Mouse (Mus musculus) heart, embryonic 11.5 days (tissue): ENCODE measurements around the gene Olfr395. TPM values are rescaled to one million over a fixed set of nuclear protein-coding genes. Genes with fewer than 3 reads are reported as not detected.
"Not testable (repeated sequence)": the region's sequence is repeated elsewhere in the genome, so short reads cannot be mapped to it uniquely, and the experiment has no call there.

Source experiments
- ATAC-seq: fragments of 200-750 bp; cut with Nextera tagmentation; replicated peaks from 2 replicates; pipeline ENCODE4 v1.8.0; 2017; ENCODE audit warnings: moderate library complexity; ENCODE audit not compliant: insufficient number of reproducible peaks, low FRiP score, low TSS enrichment
- H3K27ac ChIP-seq: fragments of 300-500 bp; sonication (generic); 2 replicates; pipeline ENCODE4 v1.5.1; 2014; ENCODE audit warnings: mild to moderate bottlenecking, low read depth, low read length
- H3K27me3 ChIP-seq: fragments of 300-500 bp; sonication (generic); 2 replicates; pipeline ENCODE4 v1.6.1; 2014; ENCODE audit warnings: mild to moderate bottlenecking, low read length, mixed read lengths; ENCODE audit not compliant: control insufficient read depth, insufficient read depth
- H3K36me3 ChIP-seq: fragments of 300-500 bp; sonication (generic); 2 replicates; pipeline ENCODE4 v1.6.1; 2014; ENCODE audit warnings: mild to moderate bottlenecking, low read length, moderate library complexity, mixed read lengths; ENCODE audit not compliant: control insufficient read depth, insufficient read depth
- H3K4me1 ChIP-seq: fragments of 300-500 bp; sonication (generic); 2 replicates; pipeline ENCODE4 v1.6.1; 2014; ENCODE audit warnings: low read length; ENCODE audit not compliant: control insufficient read depth, insufficient read depth
- H3K4me2 ChIP-seq: fragments of 300-500 bp; sonication (generic); 2 replicates; pipeline ENCODE4 v1.6.1; 2014; ENCODE audit warnings: mild to moderate bottlenecking, moderate library complexity
- H3K4me3 ChIP-seq: fragments of 300-500 bp; sonication (generic); 2 replicates; pipeline ENCODE4 v1.5.1; 2014; ENCODE audit warnings: low read depth, low read length
- H3K9ac ChIP-seq: fragments of 300-500 bp; sonication (generic); 2 replicates; pipeline ENCODE4 v1.6.1; 2014; ENCODE audit warnings: mild to moderate bottlenecking, low read depth, low read length, moderate library complexity
- H3K9me3 ChIP-seq: fragments of 300-500 bp; sonication (generic); replicated peaks from 2 replicates; pipeline ENCODE4 v1.6.1; 2016; ENCODE audit warnings: low read length; ENCODE audit not compliant: control insufficient read depth
- WGBS: fragments of 180-500 bp; shearing (Covaris S2); extraction: QIAGEN DNeasy Blood & Tissue Kit; methylation state at CpG from one replicate; pipeline ENCODE4 v1.1.7; 2014; ENCODE audit not compliant: insufficient replicate concordance; 5-methylcytosine and 5-hydroxymethylcytosine counted together
- polyA plus RNA-seq: library from polyadenylated mRNA; unstranded; fragments of >200 nt; fragmentation: Nextera tagmentation; extraction: Ambion mirVana; gene quantifications from 2 replicates; pipeline ENCODE4 v1.2.1, GENCODE M21; 2014

The Olfr395 gene
- polyA plus RNA-seq: not detected in 2 replicates

DNA sequence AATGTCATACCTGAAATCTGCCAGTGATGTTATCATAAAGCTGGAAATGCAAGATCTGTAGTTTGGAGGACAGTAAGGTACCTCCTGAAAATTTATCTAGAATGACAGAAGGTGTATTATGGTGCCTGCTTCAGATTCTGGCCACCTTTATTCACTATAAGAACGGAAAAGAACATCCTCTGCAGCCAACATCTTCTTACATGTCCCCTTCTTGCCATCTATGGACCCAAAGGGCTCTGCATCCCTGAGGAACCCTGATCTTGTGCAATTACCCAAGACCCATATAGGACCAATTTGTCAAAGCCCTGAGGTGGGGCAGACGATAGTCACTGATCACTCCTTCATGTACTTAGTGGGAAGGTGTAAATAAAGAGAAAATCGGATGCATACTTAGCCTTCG, at the start of gene Olfr395:
Gene Olfr395, minus strand, starts transcription at position 101 of the 400 bp plus-strand sequence.
- H3K9ac ChIP-seq, H3K4me2 ChIP-seq, H3K27ac ChIP-seq, ATAC-seq, H3K4me3 ChIP-seq, H3K27me3 ChIP-seq, H3K9me3 ChIP-seq, H3K36me3 ChIP-seq, H3K4me1 ChIP-seq: not testable (repeated sequence)
- 77% methylated on average over 4 of the region's 4 CpGs for WGBS

DNA sequence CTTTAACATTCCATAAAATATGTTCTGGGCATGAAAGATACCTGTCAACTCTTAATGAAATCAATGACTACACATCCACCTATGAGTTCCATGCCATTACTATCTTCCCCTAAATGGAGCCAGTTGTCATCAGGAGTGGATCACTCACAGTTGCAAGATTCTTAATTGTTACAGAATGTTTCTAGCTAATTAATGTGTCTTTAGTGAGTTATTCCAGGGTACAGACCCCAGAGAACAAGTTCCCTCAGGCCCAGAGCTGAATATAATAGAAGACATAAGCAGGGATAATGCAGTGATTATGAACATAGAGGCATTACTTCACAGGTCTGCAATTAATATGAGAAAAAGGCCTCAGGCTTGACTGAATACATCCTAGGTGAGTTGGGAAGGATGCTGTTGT, 27.3 kb upstream of the Olfr395 start, which contains the start of gene Olfr23:
Gene Olfr23, plus strand, starts transcription at position 301 of the 400 bp plus-strand sequence.
- Histone ChIP-seq H3K4me2 (no peak within 1 kb of the TSS), H3K4me3 (no peak within 1 kb of the TSS), H3K36me3 (no peaks in the 10 kb centered on the region), H3K4me1 (no peaks in the 10 kb centered on the region), H3K27ac (no peak within 1 kb of the TSS), H3K9ac (no peak within 1 kb of the TSS), H3K9me3 (no peaks in the 10 kb centered on the region), H3K27me3 (no peaks in the 10 kb centered on the region)
- no peak for ATAC-seq

DNA sequence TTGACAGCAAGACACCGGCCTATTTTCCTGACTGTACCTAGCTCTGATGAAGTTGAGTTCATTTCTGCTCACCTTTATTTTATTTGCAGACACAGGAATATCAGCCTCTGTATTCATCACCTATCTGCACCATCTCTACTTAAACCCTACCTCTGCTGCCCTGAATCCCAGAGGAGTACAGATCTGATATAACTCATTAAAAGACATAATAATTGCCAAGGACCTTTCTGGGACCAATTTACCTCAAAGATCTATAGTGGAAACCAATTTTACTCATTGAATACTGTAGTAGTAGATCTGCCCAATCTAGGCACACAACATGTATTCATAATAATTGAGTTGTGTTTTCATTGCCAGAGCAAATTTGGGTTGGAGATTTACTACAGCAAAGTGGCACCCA, 18.4 kb downstream of the Olfr395 start, which contains the start of gene Olfr394:
Gene Olfr394, minus strand, starts transcription at position 101 of the 400 bp plus-strand sequence.
- H3K4me2 ChIP-seq: no peak within 1 kb of the TSS
- H3K4me3 ChIP-seq: no peak within 1 kb of the TSS
- H3K36me3 ChIP-seq: no peaks in the 10 kb centered on the region
- ATAC-seq: no peak
- no peak within 1 kb of the TSS for H3K27ac ChIP-seq
- H3K4me1 ChIP-seq: no peaks in the 10 kb centered on the region
- no peak within 1 kb of the TSS for H3K9ac ChIP-seq
- no peaks in the 10 kb centered on the region for H3K9me3 ChIP-seq
- H3K27me3 ChIP-seq: no peaks in the 10 kb centered on the region
- 81% methylated on average over 1 of the region's 1 CpGs for WGBS

Other genes with a start within 250 kb of the Olfr395 start
- gene Zfp735, start 220.5 kb downstream of the Olfr395 start, polyA plus RNA-seq: not detected in 2 replicates
- not detected in 2 replicates for gene Olfr389, start 128.6 kb downstream of the Olfr395 start, polyA plus RNA-seq
- not detected in 2 replicates for gene Olfr390, start 126.3 kb downstream of the Olfr395 start, polyA plus RNA-seq
- gene Olfr391-ps, start 106.2 kb downstream of the Olfr395 start, polyA plus RNA-seq: not detected in 2 replicates
- not detected in 2 replicates for gene Olfr392, start 92.2 kb downstream of the Olfr395 start, polyA plus RNA-seq
- not detected in 2 replicates for gene Olfr393, start 57.8 kb downstream of the Olfr395 start, polyA plus RNA-seq
- gene Olfr394, start 18.5 kb downstream of the Olfr395 start, polyA plus RNA-seq: not detected in 2 replicates
- gene Olfr23, start 27.4 kb upstream of the Olfr395 start, polyA plus RNA-seq: not detected in 2 replicates
- not detected in 2 replicates for gene Olfr397, start 51.5 kb upstream of the Olfr395 start, polyA plus RNA-seq
- not detected in 2 replicates for gene Olfr398, start 81.1 kb upstream of the Olfr395 start, polyA plus RNA-seq
- gene Olfr139, start 147.3 kb upstream of the Olfr395 start, polyA plus RNA-seq: not detected in 2 replicates
- gene Olfr399, start 147.3 kb upstream of the Olfr395 start, polyA plus RNA-seq: not detected in 2 replicates
- not detected in 2 replicates for gene Zfp616, start 160.7 kb upstream of the Olfr395 start, polyA plus RNA-seq
- not detected in 2 replicates for gene Olfr401, start 204.4 kb upstream of the Olfr395 start, polyA plus RNA-seq
- not detected in 2 replicates for gene Olfr402, start 244.2 kb upstream of the Olfr395 start, polyA plus RNA-seq